Mouse (Mus musculus) MN1 (cell line): ENCODE results near the gene Vmn1r50.
"Not testable (repeated sequence)": the region's sequence is repeated elsewhere in the genome, so short reads cannot be mapped to it uniquely, and the experiment has no call there.

Experiments
- DNase-seq: peaks from one replicate; pipeline ENCODE4 v3.0.0-alpha.2; 2016; ENCODE audit warnings: low spot score

Gene Vmn1r50

GRCm38 (mm10) chr6:90101130-90101529 lies at the start of gene Vmn1r50:
Vmn1r50 (plus strand) TSS chr6:90101430.
- no peak for DNase-seq

GRCm38 (mm10) chr6:90078406-90078805 lies 22.8 kb upstream of the Vmn1r50 start, which contains the start of gene Vmn1r49:
Vmn1r49 (minus strand) TSS chr6:90078506.
- DNase-seq: no peak

DNA sequence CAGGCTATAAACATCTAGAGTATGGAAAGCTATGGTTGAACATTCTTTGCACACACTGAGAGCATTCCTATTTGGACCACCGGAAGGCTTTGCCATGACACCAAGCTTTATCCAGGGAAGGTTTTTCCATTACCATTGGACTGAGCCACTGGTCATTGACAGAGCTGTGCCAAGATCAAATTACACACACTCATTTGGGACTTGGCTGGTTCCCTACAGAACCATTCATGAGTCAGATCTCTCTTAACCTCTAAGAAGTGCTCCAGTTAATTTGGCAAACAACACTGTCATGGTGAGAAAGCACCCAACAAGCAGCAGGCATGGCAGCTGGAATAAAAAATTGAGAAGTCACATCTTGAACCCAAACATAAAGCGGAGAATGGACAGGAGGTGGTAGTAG lies 664 bp upstream of the Vmn1r50 start:
- DNase-seq: no peak

- DNase-seq: not testable (repeated sequence)
Observed at GRCm38 (mm10) chr6:90122296-90122695, 21.1 kb downstream of the Vmn1r50 start, which contains the start of gene Vmn1r51. Vmn1r51 (plus strand) TSS chr6:90122596.
